Mouse (Mus musculus): Measurements from ENCODE around the gene Slc36a4. TPM values are rescaled to one million over a fixed set of nuclear protein-coding genes. Genes with fewer than 3 reads are reported as not detected.

Gene Slc36a4
- total RNA-seq, 2 experiments from 2014 or later: 32.7 to 42.6 TPM

Other genes starting within 250 kb of the Slc36a4 start
- gene Smco4, start 216.3 kb upstream of the Slc36a4 start, total RNA-seq (2021): 10 to 100 TPM; 29.0 to 35.2 TPM
- gene Deup1, start 81.8 kb upstream of the Slc36a4 start, total RNA-seq (2021): under 1 TPM; 0.10 to 0.26 TPM
- not detected for gene Mtnr1b, start 164.8 kb downstream of the Slc36a4 start, total RNA-seq (2021)